Mouse (Mus musculus): ENCODE measurements at regions not wholly inside any gene's neighbourhood (a gene's known extent, or its start where the extent isn't known, plus 50 kb on each side); places are given as distances from the start of the nearest gene placed in this dataset.

DNA sequence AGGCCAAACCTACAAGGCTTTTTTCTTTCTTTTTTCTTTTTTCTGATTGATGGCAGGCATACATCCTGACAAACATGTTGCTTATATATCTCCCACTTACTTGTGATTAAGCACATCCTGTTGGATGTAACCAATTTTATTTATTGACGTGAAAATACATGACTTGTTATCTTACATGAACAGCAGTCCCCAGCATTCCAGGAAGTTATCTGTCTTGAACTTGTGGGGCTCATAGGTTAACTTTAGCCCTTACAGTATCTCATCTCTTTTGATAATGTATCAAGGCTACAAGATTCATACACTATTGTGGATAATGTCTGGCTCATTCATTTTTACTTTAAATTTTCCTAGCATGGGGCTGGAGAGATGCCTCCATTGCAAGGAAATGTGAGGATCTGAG is 852.0 kb upstream of the Agtr1b start:
- DNase-seq, result no peak

DNA sequence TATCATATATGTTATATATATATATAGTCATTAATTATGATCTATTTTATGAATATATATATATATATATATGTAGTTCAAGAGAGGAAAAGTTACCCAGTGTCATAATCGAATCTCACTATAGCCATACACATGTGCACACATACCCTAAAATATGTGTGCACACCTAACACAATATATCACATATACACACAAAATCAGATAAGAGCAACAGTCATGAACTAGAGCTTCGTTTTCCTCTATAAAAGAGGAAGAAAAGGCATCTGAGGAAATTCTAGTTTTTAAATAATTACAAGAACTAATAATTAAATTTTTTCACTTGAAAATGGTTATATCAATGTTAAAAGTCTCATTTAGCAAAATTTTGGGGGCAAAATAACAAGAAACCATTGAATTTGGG is 835.3 kb upstream of the Tbl1xr1 start:
- DNase-seq, result no peak

DNA sequence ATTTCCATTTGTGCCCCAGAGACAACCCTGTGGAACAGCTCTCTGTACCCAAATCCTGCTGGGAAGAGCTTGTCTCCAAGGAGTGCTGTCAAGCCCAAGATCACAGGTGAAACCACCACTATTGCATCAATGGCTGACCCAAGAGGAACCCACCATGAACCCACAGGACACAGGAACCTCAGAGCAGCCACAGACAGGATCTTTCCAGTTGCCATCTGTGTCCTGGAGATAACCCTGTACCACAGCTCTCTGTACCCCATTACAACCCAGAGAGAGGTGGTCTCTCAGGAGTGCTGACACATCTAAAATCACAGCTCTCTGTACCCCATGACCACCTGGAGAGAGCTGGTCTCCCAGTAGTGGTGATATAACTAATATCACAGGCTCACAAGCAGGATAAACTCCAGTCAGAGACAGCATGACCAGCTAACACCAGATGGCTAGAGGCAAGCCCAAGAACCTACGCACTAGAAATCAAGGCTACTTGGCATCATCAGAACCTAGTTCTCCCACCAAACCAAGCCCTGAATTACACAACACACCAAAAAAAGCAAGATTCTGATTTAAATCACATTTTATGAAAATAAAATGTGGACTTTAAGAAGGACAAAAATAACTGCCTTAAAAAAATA is 820.2 kb upstream of the Tbl1xr1 start:
- DNase-seq, result no peak

DNA sequence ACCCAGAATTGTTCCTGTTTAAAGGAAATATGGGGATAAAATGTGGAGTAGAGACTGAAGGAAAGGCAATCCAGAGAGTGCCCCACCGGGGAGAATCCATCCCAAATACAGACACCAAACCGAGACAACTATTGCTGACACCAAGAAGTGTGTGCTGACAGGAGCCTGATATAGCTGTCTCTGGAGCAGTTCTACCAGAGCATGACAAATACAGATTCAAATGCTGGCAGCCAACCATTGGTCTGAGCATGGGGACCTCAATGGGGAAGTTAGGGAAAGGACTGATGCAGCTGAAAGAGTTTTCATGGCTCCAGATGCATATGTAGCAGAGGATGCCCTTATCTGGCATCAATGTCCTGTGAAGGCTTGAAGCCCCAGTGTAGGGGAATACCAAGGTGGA is 813.1 kb upstream of the Tbl1xr1 start:
- no peak for DNase-seq

DNA sequence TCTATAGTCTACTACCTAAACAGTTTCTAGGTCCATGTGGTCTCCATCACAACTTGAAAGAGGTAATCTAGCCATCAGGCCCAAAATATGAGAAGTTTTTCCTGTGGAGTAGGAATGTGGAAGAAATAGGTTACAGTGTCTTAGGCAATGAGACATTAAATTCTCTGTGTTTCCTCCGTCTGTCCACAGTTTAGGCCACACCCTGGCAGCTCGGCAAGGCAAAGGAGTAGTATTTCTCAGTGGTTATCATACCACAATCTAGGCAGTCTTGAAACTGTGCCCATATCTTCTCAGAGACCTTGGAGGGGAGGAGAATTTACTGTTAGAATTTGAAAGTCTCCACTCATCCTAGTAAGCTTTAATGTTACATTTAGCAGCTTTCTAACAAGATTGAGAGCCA is 811.0 kb upstream of the Tbl1xr1 start:
- no peak for DNase-seq

DNA sequence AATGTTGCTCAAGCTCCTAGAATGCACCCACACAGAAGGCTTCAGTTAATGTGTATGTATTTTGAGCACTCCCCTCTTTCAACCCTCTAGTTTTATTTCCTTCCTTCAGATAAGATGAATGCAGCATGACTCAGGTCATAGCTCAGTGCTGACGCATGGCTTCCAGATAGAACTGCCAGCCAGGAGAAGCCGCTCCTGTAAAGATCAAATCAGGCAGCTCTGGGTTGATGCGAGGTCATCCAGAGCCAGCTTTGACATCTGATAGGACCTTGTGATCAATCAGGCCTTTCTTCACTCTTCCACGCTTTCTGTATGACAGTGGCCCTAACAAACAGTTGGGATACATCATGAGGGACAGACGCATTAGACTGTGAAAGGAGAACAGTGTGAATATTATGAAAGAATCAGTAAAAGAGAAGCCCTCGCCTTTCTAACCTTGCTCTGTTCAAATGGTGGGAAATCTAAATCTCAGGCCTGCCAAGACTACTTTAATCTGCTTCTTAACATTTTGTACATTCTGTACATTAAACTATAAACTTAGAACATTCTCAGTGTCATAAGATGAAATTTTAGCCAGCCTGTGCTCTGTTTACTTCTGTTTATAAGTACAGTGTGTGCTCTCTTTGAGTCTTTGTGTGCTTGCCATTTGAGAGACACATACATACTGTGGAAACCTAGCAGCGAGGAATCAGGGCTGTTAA is 807.9 kb upstream of the Tbl1xr1 start:
- DNase-seq, result no peak

DNA sequence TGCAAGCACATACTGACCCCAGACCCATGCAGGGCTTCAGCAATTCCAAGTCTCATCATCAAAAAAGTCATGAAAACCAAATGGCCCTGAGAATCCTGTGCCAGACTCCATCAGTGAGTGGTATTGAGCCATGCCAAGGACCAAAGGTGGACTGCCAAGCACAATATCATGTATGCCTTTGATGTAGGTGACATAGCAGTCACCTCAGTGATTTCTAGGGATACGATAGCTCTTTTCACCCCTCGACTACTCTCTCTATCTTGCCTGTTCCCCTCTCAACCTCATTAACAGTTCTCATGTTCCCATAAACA is 807.4 kb upstream of the Tbl1xr1 start:
- no peak for DNase-seq

DNA sequence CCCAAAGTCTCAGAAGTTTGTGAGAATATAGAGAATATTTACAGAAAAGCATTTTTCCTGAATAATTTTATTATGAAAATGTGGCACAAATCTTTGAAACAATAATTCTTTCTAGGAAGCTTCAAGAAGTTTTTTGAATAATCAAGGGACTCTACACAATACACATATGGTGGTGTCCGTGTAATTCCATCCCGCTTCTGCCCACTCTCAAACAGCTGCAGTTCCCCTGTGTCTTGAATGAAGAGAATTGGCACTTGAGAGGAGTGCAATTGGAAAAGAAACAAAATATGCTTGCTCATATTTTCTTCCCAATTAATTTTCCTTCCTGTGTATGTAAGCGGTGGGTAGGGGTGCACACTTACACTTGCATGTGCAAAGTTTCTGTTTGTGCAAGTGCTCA is 805.7 kb upstream of the Tbl1xr1 start:
- DNase-seq, result no peak

DNA sequence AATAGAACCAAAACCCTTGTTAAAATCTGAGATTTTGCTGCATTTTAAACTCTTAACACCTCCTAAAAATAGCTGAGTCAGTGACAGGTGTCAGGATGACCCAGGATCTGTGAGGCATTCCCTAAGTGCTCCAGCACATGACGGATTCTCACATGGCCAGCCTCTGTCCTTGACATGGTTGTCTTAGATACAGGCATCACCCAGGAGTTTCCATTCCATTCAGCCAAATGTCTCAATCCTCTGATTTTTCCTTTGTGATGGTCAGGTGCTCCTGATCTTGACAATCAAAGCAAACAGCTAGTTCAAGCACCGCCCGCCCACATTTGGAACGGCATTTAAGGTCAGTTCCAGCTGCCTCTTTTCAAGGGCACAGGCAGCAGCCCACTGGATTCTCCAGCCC is 804.2 kb upstream of the Tbl1xr1 start:
- DNase-seq, result no peak

DNA sequence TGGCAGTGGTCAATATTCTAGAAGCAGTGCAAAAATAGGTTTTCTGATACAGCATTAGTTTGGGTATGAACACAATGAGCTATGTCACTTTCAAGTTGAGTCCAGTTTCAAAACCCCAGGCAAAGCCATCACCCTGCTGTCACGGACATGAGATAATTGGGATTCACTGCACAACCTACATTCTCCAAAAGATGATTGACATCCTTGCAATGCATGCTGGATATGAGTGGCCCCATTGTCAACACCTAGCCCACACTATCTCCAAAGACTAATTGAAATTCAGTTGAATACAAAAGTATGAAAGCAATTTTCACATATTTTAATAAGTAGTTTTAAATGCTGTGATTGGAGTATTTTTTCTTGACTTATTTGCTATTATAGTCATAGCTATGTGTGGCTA is 783.7 kb upstream of the Tbl1xr1 start:
- no peak for DNase-seq

DNA sequence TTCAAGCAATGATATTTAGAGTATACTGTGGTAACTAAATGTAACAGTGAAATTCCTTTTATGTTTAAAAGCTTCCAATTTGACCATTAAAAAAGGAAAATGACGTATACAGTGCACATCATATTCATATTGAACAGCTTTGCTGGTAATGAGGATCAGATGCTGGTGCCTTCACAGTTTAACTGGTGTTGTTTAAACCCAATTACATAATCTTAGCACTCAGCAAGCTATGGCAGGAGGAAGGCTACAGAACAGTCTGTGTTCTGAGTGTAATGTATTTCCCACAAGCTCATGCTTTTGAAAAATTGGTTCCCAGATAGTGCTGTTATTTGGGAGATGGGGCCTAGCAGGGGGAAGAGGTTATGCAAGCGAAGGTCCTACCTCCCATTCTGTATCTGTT is 783.1 kb upstream of the Tbl1xr1 start:
- no peak for DNase-seq

DNA sequence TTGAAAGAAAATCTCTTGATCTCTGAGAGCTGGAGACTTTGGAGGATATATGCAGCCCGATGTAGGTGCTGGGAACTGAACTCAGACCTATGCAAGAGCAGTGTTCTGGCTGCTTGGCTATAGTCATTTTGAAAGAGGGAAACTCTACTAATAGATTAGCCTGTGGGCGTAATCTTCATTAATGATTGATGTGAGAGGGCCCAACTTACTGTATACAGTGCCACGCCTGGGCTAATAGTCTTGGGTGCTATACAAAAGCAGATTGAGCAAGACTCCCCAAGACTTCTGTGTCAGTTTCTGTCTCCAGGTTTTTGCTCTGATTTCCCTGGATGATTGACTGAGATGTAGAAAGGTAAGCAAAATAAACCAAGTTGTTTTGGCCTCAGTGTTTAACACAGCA is 781.7 kb upstream of the Tbl1xr1 start:
- no peak for DNase-seq

DNA sequence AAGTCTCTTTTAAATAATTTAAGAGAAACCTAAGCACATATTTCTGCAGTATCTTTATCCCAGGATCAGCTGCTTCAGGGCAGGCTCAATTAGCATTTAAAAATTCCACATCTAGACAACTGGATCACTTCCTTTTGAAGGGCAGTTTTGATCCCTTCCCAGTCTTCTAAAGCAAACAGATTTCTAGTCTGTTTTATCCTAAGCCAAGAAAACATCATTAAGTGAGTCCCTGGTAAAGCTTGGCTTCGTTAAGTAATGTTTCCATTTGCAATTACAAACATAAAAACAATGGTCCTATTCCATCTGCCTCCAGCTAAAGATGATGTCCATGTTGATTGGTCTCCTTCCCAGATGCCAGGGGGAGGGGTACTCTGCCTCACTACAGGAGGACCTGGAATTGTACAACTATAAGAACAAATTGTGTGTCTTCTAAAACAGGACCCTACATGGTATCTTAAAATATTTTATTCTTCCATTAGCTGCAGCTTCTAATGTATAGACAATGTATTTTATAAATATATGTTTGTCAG is 779.8 kb upstream of the Tbl1xr1 start:
- DNase-seq, result no peak

DNA sequence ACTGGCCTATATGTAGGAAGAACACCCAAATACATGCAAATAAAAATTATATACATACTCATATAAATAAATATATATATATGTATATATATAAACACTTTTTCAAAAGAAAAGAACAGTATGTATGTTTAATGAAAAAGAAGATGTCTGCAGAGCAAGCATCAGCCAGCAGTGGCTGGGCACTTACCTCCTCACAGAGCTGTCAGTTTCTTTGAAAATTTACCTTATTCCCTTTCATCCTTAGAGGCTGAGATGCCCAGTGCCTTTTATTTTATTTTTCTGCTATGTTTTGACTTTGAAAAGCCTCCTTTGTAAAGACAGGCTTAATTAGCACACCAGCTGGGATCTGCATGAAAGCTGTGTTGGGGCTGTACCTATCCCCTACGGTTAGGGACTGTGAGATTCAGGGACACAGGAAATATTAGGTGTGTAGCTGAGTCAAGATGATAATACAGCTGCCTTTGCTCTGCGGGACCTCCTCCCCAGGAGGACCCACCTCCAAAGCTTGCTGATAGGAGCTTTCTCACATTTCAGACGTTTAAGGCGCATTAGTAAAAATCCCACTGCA is 751.0 kb upstream of the Tbl1xr1 start:
- DNase-seq, result no peak

DNA sequence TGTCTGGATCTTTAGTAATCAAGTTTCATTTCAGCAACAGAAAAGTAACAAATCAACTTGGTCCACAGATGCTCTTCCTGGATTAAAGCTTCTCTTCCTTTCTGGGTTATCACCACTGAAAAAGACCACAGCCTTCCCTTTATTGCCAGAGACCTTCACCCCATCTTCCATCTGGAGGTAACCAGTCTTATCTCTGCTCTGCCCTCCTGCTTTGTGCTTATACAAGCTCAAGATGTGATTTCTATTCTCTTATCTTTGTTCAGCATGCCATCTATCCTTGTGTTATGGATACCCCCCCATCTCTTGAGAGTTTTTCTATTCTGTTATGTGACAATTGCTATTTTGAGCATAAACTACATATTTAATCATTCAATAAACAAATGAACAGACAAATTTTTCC is 734.5 kb upstream of the Tbl1xr1 start:
- DNase-seq, result no peak

DNA sequence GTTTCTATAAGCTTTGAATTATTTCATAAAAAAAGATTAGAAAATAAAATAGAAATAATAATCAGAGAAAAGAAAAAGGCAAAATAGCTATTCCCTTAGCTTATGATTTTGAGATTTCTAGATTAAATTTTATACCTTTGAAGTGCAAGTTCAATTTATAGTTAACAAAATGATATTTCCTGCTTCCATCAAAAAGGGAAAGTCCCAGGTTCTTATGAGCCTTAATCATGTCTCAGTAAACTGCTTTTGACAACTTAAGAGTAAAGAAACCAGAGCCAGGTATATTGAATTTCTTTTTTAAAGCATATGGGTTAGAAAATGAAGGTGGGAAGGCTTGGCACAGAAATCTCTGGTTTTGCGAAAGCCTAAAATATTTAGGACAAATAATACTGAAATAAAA is 733.4 kb upstream of the Tbl1xr1 start:
- no peak for DNase-seq

DNA sequence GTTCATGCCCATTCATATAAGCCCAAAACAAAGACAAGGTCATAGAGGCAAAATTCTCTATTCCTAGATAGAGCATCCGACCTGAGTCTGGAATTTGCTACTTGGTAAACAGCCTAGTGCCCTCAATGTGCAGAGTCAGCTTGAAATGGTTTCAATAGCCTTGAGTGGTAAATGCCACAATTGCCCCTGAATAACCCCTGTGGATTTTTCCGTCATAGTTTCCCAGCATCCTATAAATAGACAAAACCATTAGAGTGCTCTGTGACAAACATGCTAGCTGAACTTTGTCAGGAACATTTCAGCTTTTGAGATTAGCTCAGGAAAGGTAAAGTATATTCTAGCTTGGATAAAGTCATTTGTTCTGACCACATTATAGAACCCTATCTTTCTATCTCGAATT is 727.0 kb upstream of the Tbl1xr1 start:
- no peak for DNase-seq

DNA sequence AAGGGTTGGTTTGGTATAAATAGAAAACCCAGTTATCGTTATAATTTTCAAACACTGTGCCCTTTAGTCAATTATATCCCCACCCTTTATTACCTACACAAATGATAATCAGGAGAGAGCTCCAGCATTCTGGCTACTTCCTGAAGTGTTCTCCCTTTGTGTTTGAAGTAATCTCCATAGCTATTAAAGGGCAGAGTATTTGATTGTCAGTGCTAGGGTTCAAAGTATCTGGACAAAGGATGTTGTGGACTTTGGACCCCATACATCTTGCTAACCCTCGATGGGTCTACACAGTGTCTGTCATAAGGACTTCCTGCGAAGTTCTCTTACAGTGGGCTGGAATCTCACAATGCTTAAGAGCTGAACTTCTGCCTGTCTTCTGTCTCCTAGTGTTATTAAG is 720.3 kb upstream of the Tbl1xr1 start:
- DNase-seq, result no peak

DNA sequence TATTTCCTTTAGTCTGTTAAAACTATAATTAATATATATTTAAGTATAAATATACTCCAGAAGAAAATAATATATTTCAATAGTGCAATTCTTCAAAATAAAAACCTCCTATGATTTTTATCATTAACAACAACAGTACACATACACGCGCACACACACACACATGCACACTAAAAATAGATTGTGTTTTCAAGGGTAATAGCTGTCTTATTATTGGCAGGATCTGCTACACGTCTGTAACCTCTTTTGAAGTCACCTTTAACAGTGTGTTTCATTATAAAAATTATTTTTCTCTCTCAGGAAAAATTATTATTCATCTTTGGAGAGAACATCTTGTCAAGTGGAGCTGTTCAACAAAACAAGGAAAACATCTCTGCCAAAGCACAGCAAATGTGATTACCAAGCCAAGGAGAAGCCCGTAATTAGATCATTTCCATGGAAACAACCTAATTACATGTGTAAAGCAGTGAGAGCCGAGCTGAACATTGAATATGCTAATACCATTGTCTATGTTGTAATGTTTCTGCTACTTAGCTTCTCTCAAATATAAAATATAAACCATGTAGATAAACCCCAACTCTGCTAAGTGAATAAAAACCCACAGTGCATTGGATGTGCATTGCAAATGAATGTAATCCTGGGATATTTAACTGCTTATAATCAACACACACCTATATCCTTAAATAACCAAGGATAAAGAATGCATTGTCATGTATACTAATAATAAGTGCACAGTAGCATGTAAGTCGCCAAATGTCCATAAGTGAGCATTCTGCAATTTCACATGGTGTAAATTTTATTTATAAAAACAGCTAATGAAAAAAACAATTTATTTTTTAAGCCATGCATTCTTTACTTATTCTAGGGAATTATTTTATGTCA is 719.4 kb upstream of the Tbl1xr1 start:
- no peak for DNase-seq

DNA sequence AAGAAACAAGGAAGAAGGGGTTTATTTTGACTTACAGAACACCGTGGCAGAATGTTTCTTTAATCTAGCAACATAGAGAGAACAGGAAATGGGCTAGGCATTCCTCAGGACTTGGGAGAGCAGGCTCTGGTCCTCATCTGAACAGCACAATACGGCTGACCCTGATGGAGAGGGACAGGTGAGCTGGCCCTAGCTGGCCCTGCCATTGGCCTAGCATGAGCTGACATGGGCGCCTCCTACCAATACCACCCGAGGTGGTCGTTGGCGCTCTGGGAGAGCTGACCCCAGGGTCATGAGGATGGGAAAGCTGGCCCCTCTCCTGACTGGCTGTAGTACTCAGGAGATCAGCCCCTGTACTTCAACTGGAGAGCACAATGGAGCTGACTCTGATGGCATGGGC is 718.4 kb upstream of the Tbl1xr1 start:
- DNase-seq, result no peak

DNA sequence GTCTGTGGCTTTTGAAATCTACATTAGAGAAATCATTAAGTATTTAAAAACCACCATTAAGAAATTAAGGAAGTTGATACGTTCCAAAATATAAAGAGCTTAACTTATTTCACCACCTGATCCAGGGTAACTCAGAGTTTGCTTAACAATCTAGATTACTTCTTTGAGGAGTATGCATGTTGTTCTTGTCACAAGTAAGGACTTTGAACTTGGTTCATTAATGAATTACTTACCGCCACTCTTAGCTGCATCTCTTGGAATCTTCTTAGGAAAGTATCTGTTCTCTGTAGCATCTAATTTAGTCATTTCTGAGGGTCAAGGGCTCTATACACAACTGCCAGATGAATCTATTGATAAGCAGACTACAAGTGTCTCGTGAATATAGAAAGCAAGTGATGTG is 715.4 kb upstream of the Tbl1xr1 start:
- DNase-seq, result no peak

DNA sequence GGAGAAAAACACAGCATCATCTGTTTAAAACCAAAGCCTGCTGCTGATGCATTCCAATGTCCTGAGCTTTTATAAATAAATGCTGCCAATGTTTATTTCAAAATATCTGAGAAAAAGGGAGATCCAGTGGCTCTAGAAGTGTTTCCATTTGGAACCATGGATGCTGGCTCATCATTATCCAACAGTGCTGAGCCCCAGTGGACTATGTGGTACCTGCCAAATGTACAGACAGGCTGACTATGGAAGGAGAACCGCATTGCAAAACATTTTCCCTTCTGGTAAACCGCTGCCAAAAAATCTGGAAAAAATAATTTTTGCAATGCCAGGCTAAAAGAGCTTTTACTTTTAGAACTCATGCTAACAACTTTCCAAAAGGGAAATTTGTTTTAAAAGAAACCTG is 696.6 kb upstream of the Tbl1xr1 start:
- DNase-seq, result no peak

DNA sequence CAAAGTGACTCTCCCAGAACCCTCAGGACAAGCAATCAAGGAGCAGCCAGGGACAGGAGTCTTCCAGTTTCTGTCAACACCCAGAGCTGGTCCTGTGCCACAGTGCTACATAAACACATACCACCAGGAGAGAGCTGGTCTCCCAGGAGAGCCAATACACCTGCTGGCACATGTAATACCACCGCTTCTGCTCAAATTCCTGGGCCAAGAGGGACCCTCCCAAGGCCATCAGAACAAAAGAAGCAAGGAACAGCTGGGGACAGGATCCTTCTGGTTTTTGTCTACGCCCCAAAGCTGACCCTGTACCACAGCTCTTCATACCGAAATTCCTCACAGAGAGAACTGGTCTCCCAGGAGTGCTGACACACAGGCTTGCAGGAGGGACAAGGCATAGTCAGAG is 695.4 kb upstream of the Tbl1xr1 start:
- no peak for DNase-seq

DNA sequence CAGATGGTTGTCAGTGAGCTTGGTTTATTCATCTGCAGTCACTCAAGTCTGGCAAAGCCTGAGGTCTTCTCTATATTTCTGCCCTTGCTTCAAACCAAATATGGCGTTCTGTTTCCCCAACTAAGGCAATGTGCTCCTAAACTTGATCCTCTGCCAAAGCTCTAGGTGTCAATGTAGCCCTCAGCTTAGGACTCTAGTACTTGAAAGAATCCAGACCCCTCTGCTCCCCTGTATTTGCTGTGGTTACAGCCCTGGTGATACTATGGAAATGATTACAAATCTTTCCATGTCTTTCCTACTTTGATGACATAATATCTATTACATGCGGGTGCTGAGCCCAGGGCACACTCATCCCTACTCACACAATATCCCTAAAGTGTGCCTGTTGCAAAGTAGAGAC is 672.9 kb upstream of the Tbl1xr1 start:
- no peak for DNase-seq

Measured in spleen, adult 18-20 months (tissue).